Mouse (Mus musculus) ovary, postnatal 14 days (tissue): ENCODE measurements at regions not wholly inside any gene's neighbourhood (a gene's known extent, or its start where the extent isn't known, plus 50 kb on each side); places are given as distances from the start of the nearest gene placed in this dataset.
A peak's percentile ranks its signal among the peaks of the same experiment; 100 is the strongest.
"Not testable (repeated sequence)": the region's sequence is repeated elsewhere in the genome, so short reads cannot be mapped to it uniquely, and the experiment has no call there.

Experiments used
- DNase-seq: peaks from one replicate; pipeline ENCODE4 v3.0.0; 2022; ENCODE audit warnings: low spot score

- no peak for DNase-seq
Observed at GRCm38 (mm10) chr4:35343751-35344150, 117.8 kb upstream of the C9orf72 start.

GRCm38 (mm10) chr4:35331161-35331560, 105.2 kb upstream of the C9orf72 start:
- no peak for DNase-seq

GRCm38 (mm10) chr4:35325300-35325699, 99.3 kb upstream of the C9orf72 start:
- no peak for DNase-seq

- DNase-seq, result no peak
Observed at GRCm38 (mm10) chr4:35322432-35323173, 96.6 kb upstream of the C9orf72 start.

GRCm38 (mm10) chr4:35310396-35310977, 84.5 kb upstream of the C9orf72 start:
- DNase-seq, result peak; percentile 31

GRCm38 (mm10) chr4:35308221-35308620, 82.2 kb upstream of the C9orf72 start:
- no peak for DNase-seq

GRCm38 (mm10) chr4:35305210-35305609, 79.2 kb upstream of the C9orf72 start:
- no peak for DNase-seq

- no peak for DNase-seq
Observed at GRCm38 (mm10) chr4:35300848-35301247, 74.9 kb upstream of the C9orf72 start.

GRCm38 (mm10) chr4:35300374-35300773, 74.4 kb upstream of the C9orf72 start:
- not testable (repeated sequence) for DNase-seq

- DNase-seq, result no peak
Observed at GRCm38 (mm10) chr4:35284611-35285010, 58.6 kb upstream of the C9orf72 start.
